Mouse (Mus musculus) limb, embryonic 12.5 days (tissue): ENCODE data around the gene Emilin1. TPM values are rescaled to one million over a fixed set of nuclear protein-coding genes. Genes with fewer than 3 reads are reported as not detected.

Experiments
- ATAC-seq: fragments of 200-750 bp; cut with Nextera tagmentation; 2 replicates; pipeline ENCODE4 v1.8.0; 2017; ENCODE audit warnings: low read depth, moderate TSS enrichment; ENCODE audit not compliant: insufficient number of reproducible peaks, insufficient read depth, low FRiP score, low TSS enrichment
- H3K27ac ChIP-seq: fragments of 300-500 bp; sonication (generic); 2 replicates; pipeline ENCODE4 v1.5.1; 2016; ENCODE audit warnings: mild to moderate bottlenecking, moderate library complexity
- H3K27me3 ChIP-seq: fragments of 300-500 bp; sonication (generic); 2 replicates; pipeline ENCODE4 v1.6.1; 2016; ENCODE audit warnings: mild to moderate bottlenecking, moderate library complexity
- H3K36me3 ChIP-seq: fragments of 300-500 bp; sonication (generic); 2 replicates; pipeline ENCODE4 v1.6.1; 2016; ENCODE audit warnings: mild to moderate bottlenecking, moderate library complexity
- H3K4me1 ChIP-seq: fragments of 300-500 bp; sonication (generic); replicated peaks from 2 replicates; pipeline ENCODE4 v1.6.1; 2016
- H3K4me2 ChIP-seq: fragments of 300-500 bp; sonication (generic); 2 replicates; pipeline ENCODE4 v1.6.1; 2016; ENCODE audit warnings: mild to moderate bottlenecking, moderate library complexity
- H3K4me3 ChIP-seq: fragments of 300-500 bp; sonication (generic); replicated peaks from 2 replicates; pipeline ENCODE4 v1.5.1; 2016; ENCODE audit warnings: mild to moderate bottlenecking
- H3K9ac ChIP-seq: fragments of 300-500 bp; sonication (generic); replicated peaks from 2 replicates; pipeline ENCODE4 v1.6.1; 2016; ENCODE audit warnings: mild to moderate bottlenecking, moderate library complexity
- H3K9me3 ChIP-seq: fragments of 300-500 bp; sonication (generic); 2 replicates; pipeline ENCODE4 v1.6.1; 2016; ENCODE audit warnings: mild to moderate bottlenecking, moderate library complexity
- WGBS: fragments of 180-500 bp; shearing (Covaris S2); methylation state at CpG from one replicate; pipeline ENCODE4 v1.1.7; 2016; 5-methylcytosine and 5-hydroxymethylcytosine counted together
- polyA plus RNA-seq: library from polyadenylated mRNA; unstranded; fragments of >200 nt; fragmentation: Nextera tagmentation; extraction: Ambion mirVana; gene quantifications from 2 replicates; pipeline ENCODE4 v1.2.1, GENCODE M21; 2016

The Emilin1 gene
- polyA plus RNA-seq, 1 experiment from 2014 or later, result 221 TPM

- Histone ChIP-seq H3K4me1 (peaks cover 23% of the 10 kb centered on the region), H3K9me3 (no peaks in the 10 kb centered on the region), H3K4me2 (peak overlapping the region; percentile 80), H3K27ac (no peak overlapping the region), H3K36me3 (peaks cover 22% of the 10 kb centered on the region), H3K27me3 (no peaks in the 10 kb centered on the region), H3K4me3 (peak overlapping the region; percentile 82), H3K9ac (no peak overlapping the region)
- WGBS, result 85% methylated on average over 2 of the region's 2 CpGs
- no peak for ATAC-seq
These were observed 47.6 kb downstream of the Emilin1 start for GRCm38 (mm10) chr5:30960814-30961213.

DNA sequence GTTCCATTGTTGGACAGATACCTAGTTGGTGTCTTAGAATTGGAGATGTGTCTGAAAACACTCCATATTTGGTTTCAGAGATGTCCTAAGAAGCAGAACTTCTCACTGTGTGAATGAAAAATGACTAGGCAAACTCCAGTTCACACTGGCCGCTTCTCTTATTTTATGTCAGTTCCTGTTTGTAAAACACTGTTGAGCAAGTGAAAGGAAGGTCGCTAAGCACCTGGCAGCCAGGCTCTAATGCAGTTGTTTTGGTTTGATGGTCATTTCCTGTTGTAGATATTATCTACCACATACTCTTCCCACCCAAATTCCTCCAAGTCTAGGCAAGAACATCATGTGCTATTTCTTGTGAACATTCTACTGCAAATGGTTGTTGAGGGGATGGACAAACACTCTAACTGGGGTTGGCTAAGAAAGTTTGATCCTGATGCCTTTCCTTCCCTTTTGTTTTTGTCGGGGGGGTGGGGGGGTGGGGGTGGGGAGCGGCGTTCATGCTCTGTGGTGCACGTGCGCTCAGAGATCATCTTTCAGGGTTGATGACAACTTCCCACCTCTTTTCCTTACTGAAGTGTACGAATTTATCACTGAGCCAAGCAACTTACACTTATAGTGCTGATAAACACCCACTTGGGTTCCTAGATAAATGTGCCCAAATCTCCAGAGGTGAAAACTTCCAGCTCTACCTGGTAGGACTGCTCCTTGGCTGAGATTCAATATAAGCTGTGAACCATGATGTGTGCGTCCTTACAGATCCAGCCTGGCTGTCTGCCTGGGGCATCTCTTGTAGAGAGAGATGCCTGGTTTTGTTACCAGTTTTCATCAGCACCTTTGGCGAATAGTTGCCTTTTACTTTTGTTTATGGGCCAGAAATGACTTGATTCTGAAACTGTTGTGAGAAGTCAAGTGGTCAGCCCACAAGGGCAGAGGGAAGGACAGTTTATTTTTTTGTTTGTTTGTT, 48.6 kb downstream of the Emilin1 start:
- no peak overlapping the region for H3K4me3 ChIP-seq
- ATAC-seq, result no peak
- peaks cover 23% of the 10 kb centered on the region for H3K4me1 ChIP-seq
- H3K9me3 ChIP-seq, result no peaks in the 10 kb centered on the region
- peaks cover 18% of the 10 kb centered on the region for H3K36me3 ChIP-seq
- WGBS, result 76% methylated on average over 10 of the region's 10 CpGs
- no peaks in the 10 kb centered on the region for H3K27me3 ChIP-seq
- H3K9ac ChIP-seq, result no peak overlapping the region
- H3K4me2 ChIP-seq, result no peak overlapping the region
- H3K27ac ChIP-seq, result no peak overlapping the region

DNA sequence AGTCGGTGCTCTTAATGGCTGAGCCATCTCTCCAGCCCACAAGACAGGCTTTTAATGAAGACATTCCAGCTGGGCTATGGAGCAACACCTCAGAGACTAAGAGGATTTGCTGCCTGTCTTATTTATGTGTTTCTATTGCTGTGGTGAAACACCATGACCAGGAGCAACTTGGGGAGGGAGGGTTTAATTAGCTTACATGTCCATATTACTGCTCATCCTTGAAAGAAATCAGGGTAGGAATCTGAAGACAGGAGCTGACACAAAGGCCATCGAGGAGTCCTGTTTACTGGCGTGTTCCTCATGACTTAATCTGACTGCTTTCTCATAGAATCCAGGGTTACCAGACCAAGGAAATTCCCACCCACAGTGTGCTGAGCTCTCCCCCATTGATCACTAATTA, 50.7 kb downstream of the Emilin1 start:
- no peaks in the 10 kb centered on the region for H3K9me3 ChIP-seq
- no peaks in the 10 kb centered on the region for H3K27me3 ChIP-seq
- no peak overlapping the region for H3K27ac ChIP-seq
- H3K4me3 ChIP-seq, result no peak overlapping the region
- 81% methylated on average over 3 of the region's 3 CpGs for WGBS
- H3K4me1 ChIP-seq, result peaks cover 6% of the 10 kb centered on the region
- ATAC-seq, result no peak
- H3K9ac ChIP-seq, result no peak overlapping the region
- H3K36me3 ChIP-seq, result no peaks in the 10 kb centered on the region; the same call in 1 of the 2 replicates
- H3K4me2 ChIP-seq, result no peak overlapping the region

DNA sequence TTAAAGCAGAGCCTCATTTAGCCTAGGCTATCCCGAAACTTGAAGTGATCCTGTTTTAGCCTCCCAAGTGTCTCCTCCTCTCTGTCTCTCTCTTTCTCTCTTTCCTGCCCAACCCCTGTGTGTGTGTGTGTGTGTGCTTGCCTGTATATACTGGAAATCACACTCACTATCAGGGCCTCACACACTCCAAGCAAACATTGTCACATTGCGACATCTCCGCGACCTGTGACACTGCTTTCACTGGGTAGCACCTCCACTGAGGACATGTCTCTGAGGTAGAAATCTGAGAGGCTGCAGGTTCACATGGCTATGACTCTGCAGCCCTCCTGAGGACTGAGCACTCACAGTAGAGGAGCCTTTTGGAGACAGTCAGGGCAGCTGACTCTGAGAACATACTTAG, 53.0 kb downstream of the Emilin1 start:
- peaks cover 2% of the 10 kb centered on the region; the same call in 1 of the 2 replicates for H3K27me3 ChIP-seq
- H3K4me3 ChIP-seq, result no peak overlapping the region
- no peaks in the 10 kb centered on the region for H3K9me3 ChIP-seq
- no peak overlapping the region for H3K9ac ChIP-seq
- no peak overlapping the region for H3K4me2 ChIP-seq
- no peaks in the 10 kb centered on the region for H3K4me1 ChIP-seq
- WGBS, result 84% methylated on average over 4 of the region's 4 CpGs
- no peaks in the 10 kb centered on the region for H3K36me3 ChIP-seq
- no peak for ATAC-seq
- no peak overlapping the region for H3K27ac ChIP-seq

- no peaks in the 10 kb centered on the region for H3K4me1 ChIP-seq
- H3K36me3 ChIP-seq, result no peaks in the 10 kb centered on the region
- no peak within 1 kb of the TSS for H3K4me2 ChIP-seq
- WGBS, result 69% methylated on average over 8 of the region's 8 CpGs
- no peak within 1 kb of the TSS for H3K4me3 ChIP-seq
- H3K9ac ChIP-seq, result no peak within 1 kb of the TSS
- H3K9me3 ChIP-seq, result no peaks in the 10 kb centered on the region
- peaks cover 2% of the 10 kb centered on the region; the same call in 1 of the 2 replicates for H3K27me3 ChIP-seq
- no peak for ATAC-seq
- no peak within 1 kb of the TSS for H3K27ac ChIP-seq
These were observed 55.2 kb downstream of the Emilin1 start, which contains the start of gene Tcf23 for GRCm38 (mm10) chr5:30968416-30968815. Tcf23 (plus strand) TSS chr5:30968662.

- no peak for ATAC-seq
These were observed 56.2 kb downstream of the Emilin1 start for GRCm38 (mm10) chr5:30969440-30969839.

More at GRCm38 (mm10) chr5:30969440-30969839, 56.2 kb downstream of the Emilin1 start:
- H3K4me3 ChIP-seq, result no peak overlapping the region
- no peak overlapping the region for H3K9ac ChIP-seq
- WGBS, result 85% methylated on average over 2 of the region's 2 CpGs
- H3K4me2 ChIP-seq, result no peak overlapping the region
- H3K9me3 ChIP-seq, result no peaks in the 10 kb centered on the region
- 0 out of 2 replicates have a peak, but pooled peaks cover 3% of the 10 kb centered on the region for H3K4me1 ChIP-seq
- peaks cover 2% of the 10 kb centered on the region; the same call in 1 of the 2 replicates for H3K27me3 ChIP-seq
- no peak overlapping the region for H3K27ac ChIP-seq
- no peaks in the 10 kb centered on the region for H3K36me3 ChIP-seq

Other genes with a start within 250 kb of the Emilin1 start
- 402 and 439 TPM in 2 replicates for gene Cenpa, start 246.6 kb upstream of the Emilin1 start, polyA plus RNA-seq
- 5.4 and 5.5 TPM in 2 replicates for gene Dpysl5, start 201.8 kb upstream of the Emilin1 start, polyA plus RNA-seq
- gene Mapre3, start 98.8 kb upstream of the Emilin1 start, polyA plus RNA-seq, result 26.8 and 28.4 TPM in 2 replicates
- 80.4 and 84.6 TPM in 2 replicates for gene Tmem214, start 45.4 kb upstream of the Emilin1 start, polyA plus RNA-seq
- gene Agbl5, start 24.7 kb upstream of the Emilin1 start, polyA plus RNA-seq, result 35.8 and 42.0 TPM in 2 replicates
- gene Ost4, start 5.6 kb upstream of the Emilin1 start, polyA plus RNA-seq, result 351 and 355 TPM in 2 replicates
- gene Khk, start 8.0 kb downstream of the Emilin1 start, polyA plus RNA-seq, result 11.7 and 14.6 TPM in 2 replicates
- 4.1 and 4.4 TPM in 2 replicates for gene Cgref1, start 32.2 kb downstream of the Emilin1 start, polyA plus RNA-seq
- 132 and 133 TPM in 2 replicates for gene Preb, start 47.0 kb downstream of the Emilin1 start, polyA plus RNA-seq
- not detected in 2 replicates for gene Tcf23, start 55.3 kb downstream of the Emilin1 start, polyA plus RNA-seq
- 105 and 107 TPM in 2 replicates for gene Atraid, start 134.9 kb downstream of the Emilin1 start, polyA plus RNA-seq
- 11.0 and 12.5 TPM in 2 replicates for gene Slc5a6, start 135.5 kb downstream of the Emilin1 start, polyA plus RNA-seq
- gene Cad, start 141.4 kb downstream of the Emilin1 start, polyA plus RNA-seq, result 48.0 and 50.9 TPM in 2 replicates
- gene Dnajc5g, start 192.9 kb downstream of the Emilin1 start, polyA plus RNA-seq, result not detected in 2 replicates
- 0.13 and 0.21 TPM in 2 replicates for gene Slc30a3, start 194.8 kb downstream of the Emilin1 start, polyA plus RNA-seq
- 2.1 and 3.6 TPM in 2 replicates for gene Trim54, start 203.3 kb downstream of the Emilin1 start, polyA plus RNA-seq
- not detected in 2 replicates for gene Ucn, start 225.4 kb downstream of the Emilin1 start, polyA plus RNA-seq
- gene Mpv17, start 240.8 kb downstream of the Emilin1 start, polyA plus RNA-seq, result 59.4 and 63.0 TPM in 2 replicates